Mouse (Mus musculus): ENCODE measurements at regions not wholly inside any gene's neighbourhood (a gene's known extent, or its start where the extent isn't known, plus 50 kb on each side); places are given as distances from the start of the nearest gene placed in this dataset.

GRCm38 (mm10) chr2:9267675-9268074 lies 613.4 kb upstream of the 4930412O13Rik start:
- DNase-seq: no peak

GRCm38 (mm10) chr2:9283441-9283840 lies 597.6 kb upstream of the 4930412O13Rik start:
- no peak for DNase-seq

GRCm38 (mm10) chr2:9285800-9286199 lies 595.3 kb upstream of the 4930412O13Rik start:
- DNase-seq: no peak

GRCm38 (mm10) chr2:9287077-9287476 lies 594.0 kb upstream of the 4930412O13Rik start:
- DNase-seq: no peak

- no peak for DNase-seq
These were observed 593.4 kb upstream of the 4930412O13Rik start for GRCm38 (mm10) chr2:9287623-9288022.

GRCm38 (mm10) chr2:9331630-9332352 lies 549.3 kb upstream of the 4930412O13Rik start:
- DNase-seq: no peak

GRCm38 (mm10) chr2:9348982-9349381 lies 532.1 kb upstream of the 4930412O13Rik start:
- no peak for DNase-seq

GRCm38 (mm10) chr2:9349994-9350393 lies 531.1 kb upstream of the 4930412O13Rik start:
- DNase-seq: no peak

GRCm38 (mm10) chr2:9352190-9352589 lies 528.9 kb upstream of the 4930412O13Rik start:
- DNase-seq: no peak

GRCm38 (mm10) chr2:9360020-9360419 lies 521.0 kb upstream of the 4930412O13Rik start:
- no peak for DNase-seq

- no peak for DNase-seq
These were observed 513.1 kb upstream of the 4930412O13Rik start for GRCm38 (mm10) chr2:9367801-9368584.

- no peak for DNase-seq
These were observed 511.5 kb upstream of the 4930412O13Rik start for GRCm38 (mm10) chr2:9369572-9369971.

GRCm38 (mm10) chr2:9386566-9386965 lies 494.5 kb upstream of the 4930412O13Rik start:
- no peak for DNase-seq

- no peak for DNase-seq
These were observed 493.0 kb upstream of the 4930412O13Rik start for GRCm38 (mm10) chr2:9388058-9388457.

GRCm38 (mm10) chr2:9395379-9395999 lies 485.6 kb upstream of the 4930412O13Rik start:
- DNase-seq: no peak

GRCm38 (mm10) chr2:9401461-9401860 lies 479.6 kb upstream of the 4930412O13Rik start:
- no peak for DNase-seq

GRCm38 (mm10) chr2:9402281-9402680 lies 478.8 kb upstream of the 4930412O13Rik start:
- no peak for DNase-seq

GRCm38 (mm10) chr2:9409075-9409474 lies 472.0 kb upstream of the 4930412O13Rik start:
- DNase-seq: no peak

GRCm38 (mm10) chr2:9422686-9423085 lies 458.4 kb upstream of the 4930412O13Rik start:
- DNase-seq: no peak

- no peak for DNase-seq
These were observed 457.5 kb upstream of the 4930412O13Rik start for GRCm38 (mm10) chr2:9423534-9423933.

- no peak for DNase-seq
These were observed 447.7 kb upstream of the 4930412O13Rik start for GRCm38 (mm10) chr2:9433110-9433940.

- no peak for DNase-seq
These were observed 445.7 kb upstream of the 4930412O13Rik start for GRCm38 (mm10) chr2:9435155-9435872.
